Mouse (Mus musculus): ENCODE data around the gene Fcgrt. TPM values are rescaled to one million over a fixed set of nuclear protein-coding genes. Genes with fewer than 3 reads are reported as not detected.

Gene Fcgrt
- total and polyA plus RNA-seq, 3 experiments, result 0.27 to 1.7 TPM; not detected in 1

- Histone ChIP-seq H3K4me1 (ENCODE audit: control insufficient read depth in 1 of 2, insufficient read depth in 2 of 2, low read length in 2 of 2) (peaks cover 3 to 8% of the 10 kb centered on the region in 2 experiments; a peak in 3 of 4 replicates), H3K79me2 (ENCODE audit: control insufficient read depth, insufficient read depth, low read length, poor library complexity) (no peaks in the 10 kb centered on the region), H3K27me3 (ENCODE audit: control insufficient read depth in 1 of 2, insufficient read depth in 2 of 2, low read length in 2 of 2) (no peaks in the 10 kb centered on the region), H3K27ac (ENCODE audit: control insufficient read depth, low read depth, low read length) (no peak overlapping the region), H3K36me3 (ENCODE audit: control insufficient read depth in 1 of 2, insufficient read depth in 2 of 2, low read length in 2 of 2) (no peaks in the 10 kb centered on the region), H3K4me3 (ENCODE audit: control insufficient read depth in 1 of 2, insufficient read depth in 1 of 2, low read depth in 2 of 2, low read length in 2 of 2) (no peak overlapping the region), H3K9ac (ENCODE audit: control insufficient read depth, low read depth, low read length, poor library complexity, severe bottlenecking) (no peak overlapping the region), H3K9me3 (replicated peaks; ENCODE audit: insufficient read depth, low read length) (no peaks in the 10 kb centered on the region)
- DNase-seq (ENCODE audit: low read depth, low spot score), result no peak
- TF ChIP-seq ETS1 (IDR thresholded peaks at IDR 0.05; ENCODE audit: low read depth, low read length) (no peak), TCF12 (IDR thresholded peaks at IDR 0.05; ENCODE audit: low read depth, low read length) (no peak), NRF1 (IDR thresholded peaks at IDR 0.05; ENCODE audit: insufficient read depth, low read depth, low read length, poor library complexity, severe bottlenecking) (no peak), MAZ (IDR thresholded peaks at IDR 0.05; ENCODE audit: low read depth, low read length) (no peak), E2F4 (IDR thresholded peaks at IDR 0.05; ENCODE audit: borderline replicate concordance, low read depth, low read length) (no peak), UBTF (IDR thresholded peaks at IDR 0.05; ENCODE audit: borderline replicate concordance, insufficient read depth, low read depth, low read length) (no peak), POLR2AphosphoS5 (IDR thresholded peaks at IDR 0.05; ENCODE audit: borderline replicate concordance, low read depth, low read length) (no peak), SIN3A (IDR thresholded peaks at IDR 0.05; ENCODE audit: low read length) (no peak), BHLHE40 (IDR thresholded peaks at IDR 0.05; ENCODE audit: borderline replicate concordance, low read depth, low read length) (no peak), MYC (IDR thresholded peaks at IDR 0.05; ENCODE audit: low read depth, low read length) (no peak), GATA1 (IDR thresholded peaks at IDR 0.05; ENCODE audit: low read depth, low read length) (no peak), MAX (IDR thresholded peaks at IDR 0.05; ENCODE audit: low read length) (no peak), ELF1 (IDR thresholded peaks at IDR 0.05; ENCODE audit: low read depth, low read length) (no peak), ZKSCAN1 (IDR thresholded peaks at IDR 0.05; ENCODE audit: low read depth, low read length) (no peak), EP300 (IDR thresholded peaks at IDR 0.05; ENCODE audit: low read depth in 1 of 2, low read length in 2 of 2) (no peak)
These were observed 3.6 kb downstream of the Fcgrt start for GRCm38 (mm10) chr7:45100046-45100445.

- Histone ChIP-seq H3K27ac (ENCODE audit: control insufficient read depth, low read depth, low read length) (no peak overlapping the region), H3K27me3 (ENCODE audit: control insufficient read depth in 1 of 2, insufficient read depth in 2 of 2, low read length in 2 of 2) (no peaks in the 10 kb centered on the region), H3K79me2 (ENCODE audit: control insufficient read depth, insufficient read depth, low read length, poor library complexity) (no peaks in the 10 kb centered on the region), H3K9ac (ENCODE audit: control insufficient read depth, low read depth, low read length, poor library complexity, severe bottlenecking) (no peak overlapping the region), H3K9me3 (replicated peaks; ENCODE audit: insufficient read depth, low read length) (no peaks in the 10 kb centered on the region), H3K4me3 (ENCODE audit: control insufficient read depth in 1 of 2, insufficient read depth in 1 of 2, low read depth in 2 of 2, low read length in 2 of 2) (no peak overlapping the region), H3K4me1 (ENCODE audit: control insufficient read depth in 1 of 2, insufficient read depth in 2 of 2, low read length in 2 of 2) (peaks cover 3 to 16% of the 10 kb centered on the region in 2 experiments; a peak in 3 of 4 replicates), H3K36me3 (ENCODE audit: control insufficient read depth in 1 of 2, insufficient read depth in 2 of 2, low read length in 2 of 2) (no peaks in the 10 kb centered on the region)
- TF ChIP-seq MYC (IDR thresholded peaks at IDR 0.05; ENCODE audit: low read depth, low read length) (0 out of 2 replicates have a peak, but pooled peaks have one; percentile 32), KAT2A (conservative IDR thresholded peaks at IDR 0.05; ENCODE audit: low read depth, low read length) (no peak), RAD21 (IDR thresholded peaks at IDR 0.05; ENCODE audit: low read depth, low read length) (peak; percentile 17), SMC3 (IDR thresholded peaks at IDR 0.05; ENCODE audit: low read depth, low read length) (peak; percentile 44), CTCF (IDR thresholded peaks at IDR 0.05 in 2 of 3, conservative IDR thresholded peaks at IDR 0.05 in 1 of 3; ENCODE audit: control insufficient read depth in 1 of 3, insufficient read depth in 1 of 3, low read depth in 2 of 3, low read length in 3 of 3, poor library complexity in 1 of 3, severe bottlenecking in 1 of 3) (peak; percentile 44 to 51 (median 50)), EP300 (IDR thresholded peaks at IDR 0.05; ENCODE audit: low read depth in 1 of 2, low read length in 2 of 2) (no peak), MAFK (IDR thresholded peaks at IDR 0.05; ENCODE audit: borderline replicate concordance, low read depth, low read length) (no peak)
- DNase-seq (ENCODE audit: low read depth, low spot score), result peak; percentile 71
These were observed 5.0 kb downstream of the Fcgrt start for GRCm38 (mm10) chr7:45098541-45099240.
